Mouse (Mus musculus) layer of hippocampus, adult 2 months (tissue): Measurements from ENCODE around the gene Gm8334. TPM values are rescaled to one million over a fixed set of nuclear protein-coding genes. Genes with fewer than 3 reads are reported as not detected.
"Not testable (repeated sequence)": the region's sequence is repeated elsewhere in the genome, so short reads cannot be mapped to it uniquely, and the experiment has no call there.

Experiments
- DNase-seq, 2 experiments: peaks; one replicate each; pipeline ENCODE4 v3.0.0; 2022; ENCODE audit warnings: low spot score in 2 of 2
- H3K27ac ChIP-seq: fragments of 200-600 bp; 2 replicates; pipeline ENCODE4 v1.8.1; 2022
- H3K4me3 ChIP-seq: fragments of 200-600 bp; 2 replicates; pipeline ENCODE4 v1.8.1; 2022; ENCODE audit warnings: mild to moderate bottlenecking
- long read RNA-seq, 2 experiments: library from polyadenylated mRNA; stranded (forward); transcript quantifications; one replicate each; pipeline ENCODE4 v2.0.0; 2021; ENCODE audit warnings: borderline mapping rate in 2 of 2
- total RNA-seq, 2 experiments: library from RNA; stranded (reverse); gene quantifications; 2 replicates each; pipeline ENCODE4 v1.2.3; 2021

Gm8334 gene
- not detected for total RNA-seq
- long read RNA-seq, experiment 1 = 0 reads
- long read RNA-seq, experiment 2 = 0 reads

DNA sequence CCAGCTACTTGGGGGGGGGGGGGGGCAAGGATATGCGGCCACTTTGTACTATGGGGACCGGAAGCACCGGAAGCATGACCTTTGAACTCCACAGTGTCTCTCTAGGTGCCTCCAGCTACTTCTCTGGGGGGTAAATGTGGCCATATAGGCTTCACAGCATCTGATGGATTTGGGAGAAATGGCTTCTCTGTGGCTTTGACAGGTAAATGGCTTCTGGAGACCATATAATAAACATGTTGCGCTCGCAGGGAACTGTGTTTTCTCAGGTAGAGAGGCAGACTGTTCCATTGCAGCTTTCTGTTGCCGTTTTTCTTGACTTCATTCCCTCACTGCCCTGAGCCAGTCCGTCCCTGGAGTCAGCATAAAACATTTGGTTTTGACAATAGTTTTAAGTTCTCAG is at the start of gene Gm8334:
Gene Gm8334 (minus strand): TSS at position 101 of the 400 bp plus-strand sequence.
- H3K4me3 ChIP-seq, H3K27ac ChIP-seq, DNase-seq: not testable (repeated sequence)

DNA sequence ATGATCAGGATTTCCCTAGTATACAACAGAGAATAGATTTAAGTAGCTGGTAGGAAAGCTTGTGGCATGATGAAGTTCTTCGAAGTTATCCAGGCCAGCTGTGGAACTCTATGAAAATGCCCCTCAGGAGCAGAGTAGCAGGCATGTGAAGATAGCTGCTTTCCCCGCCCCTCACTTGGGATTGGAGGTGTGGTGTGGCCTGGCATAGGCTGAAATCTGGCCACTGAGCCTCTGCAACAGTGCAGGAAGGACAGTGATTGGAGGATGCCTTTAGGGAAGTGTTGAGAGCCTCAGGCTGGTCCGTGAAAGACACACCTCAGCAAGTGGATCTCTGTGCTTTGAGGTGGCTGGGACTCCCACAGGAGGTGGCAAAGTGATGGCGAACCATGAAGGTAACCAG is 48.3 kb upstream of the Gm8334 start, which contains the start of gene Gm15127:
Gene Gm15127 (plus strand): TSS at position 301 of the 400 bp plus-strand sequence.
- not testable (repeated sequence) for DNase-seq, H3K4me3 ChIP-seq, H3K27ac ChIP-seq

Other genes with a start within 250 kb of the Gm8334 start
- gene Gm15114, start 126.2 kb downstream of the Gm8334 start, total RNA-seq = not detected
- gene Gm15127, start 48.4 kb upstream of the Gm8334 start, total RNA-seq = not detected
- gene Luzp4, start 242.5 kb upstream of the Gm8334 start, total RNA-seq = not detected